Mouse (Mus musculus) erythroblast, embryonic 14.5 days (primary cell): Measurements from ENCODE around the gene Olfr763.

ENCODE experiments used
- GATA1 ChIP-seq: IDR thresholded peaks from 2 replicates; pipeline ENCODE4 v1.6.1; 2012; ENCODE audit warnings: low read length, inconsistent platforms, mixed read lengths
- TAL1 ChIP-seq: IDR thresholded peaks from 3 replicates; pipeline ENCODE4 v1.6.1; 2012; ENCODE audit warnings: low read length, inconsistent platforms, mixed read lengths

GRCm38 (mm10) chr10:128995796-128996195 is 14.8 kb upstream of the Olfr763 start:
- TF ChIP-seq TAL1 (no peak), GATA1 (no peak)
